Comparison of ENCODE assay signal across 11 mouse cellular contexts in genomic region chr9:50721061-50721460, GRCm38 (mm10). TPM values are rescaled to one million over a fixed set of nuclear protein-coding genes. Genes with fewer than 3 reads are reported as not detected.
DNase-seq lines count a peak whose midpoint lies in the region; ATAC-seq and TF ChIP-seq lines count a peak whose summit lies in the region.
"Had no signal": no experiment of that assay in that cellular context is flagged by ENCODE, and none has a peak within 500 bp of the region (broad histone marks: within the 10 kb centered on the region; RNA-seq: fewer than 3 reads in every experiment).

No protein-coding gene starts in this region.

- peak overlapping the region; percentile 36; the same call in 1 of the 2 replicates for H3K4me2 ChIP-seq in kidney, embryonic 15.5 days

- H3K27me3 ChIP-seq in kidney, embryonic 15.5 days = no peaks in the 10 kb centered on the region
- H3K27me3 ChIP-seq in testis, adult 2 months (ENCODE audit: control insufficient read depth, insufficient read depth, low read length) = no peaks in the 10 kb centered on the region

- TF ChIP-seq POLR2A in testis, adult 2 months (IDR thresholded peaks at IDR 0.05; ENCODE audit: control insufficient read depth, low read depth, low read length) = no peak

- H3K4me3 ChIP-seq in kidney, embryonic 15.5 days (replicated peaks) = no peak overlapping the region
- H3K4me3 ChIP-seq in testis, adult 2 months (ENCODE audit: control insufficient read depth, low read depth, low read length) = no peak overlapping the region
- H3K4me3 ChIP-seq: erythroblast, embryonic 14.5 days had no signal

- H3K9me3 ChIP-seq in kidney, embryonic 15.5 days (replicated peaks) = no peaks in the 10 kb centered on the region

- no peak for TF ChIP-seq CTCF in testis, adult 2 months (IDR thresholded peaks at IDR 0.05; ENCODE audit: control insufficient read depth, insufficient read depth, insufficient replicate concordance, low read depth, low read length)

- 0 out of 2 replicates have a peak, but pooled peaks have one; percentile 22 for ATAC-seq in kidney, embryonic 15.5 days (replicated peaks; ENCODE audit: low FRiP score)

- no peak overlapping the region for H3K9ac ChIP-seq in kidney, embryonic 15.5 days
- H3K9ac ChIP-seq: liver, embryonic 14.5 days had no signal

- WGBS in kidney, embryonic 15.5 days = 12% methylated on average over 12 of the region's 12 CpGs

- H3K4me1 ChIP-seq in kidney, embryonic 15.5 days = peaks cover 13% of the 10 kb centered on the region
- H3K4me1 ChIP-seq in testis, adult 2 months (ENCODE audit: control insufficient read depth, insufficient read depth, low read length) = peaks cover 2% of the 10 kb centered on the region

- H3K27ac ChIP-seq in kidney, embryonic 15.5 days = no peak overlapping the region
- H3K27ac ChIP-seq in testis, adult 2 months (ENCODE audit: control insufficient read depth, insufficient read depth, low read depth, low read length) = peak overlapping the region; percentile 60; the same call in 1 of the 2 replicates
- H3K27ac ChIP-seq: liver, embryonic 14.5 days had no signal

- H3K36me3 ChIP-seq in kidney, embryonic 15.5 days = no peaks in the 10 kb centered on the region
- no peaks in the 10 kb centered on the region for H3K36me3 ChIP-seq in testis, adult 2 months (ENCODE audit: control insufficient read depth, insufficient read depth, low read length)

- peak; percentile 39 for DNase-seq in embryo, embryonic 11 days
- no peak for DNase-seq in embryo, embryonic 9.5 days (ENCODE audit: extremely low spot score)
- no peak for DNase-seq in kidney, adult 8-10 months
- no peak for DNase-seq in testis, postnatal 14 days (ENCODE audit: low spot score)
- no peak for DNase-seq in frontal cortex, postnatal 25 days (ENCODE audit: low spot score in 2 of 2)
- no peak for DNase-seq in thymus, postnatal 36 days
- DNase-seq: cerebellum, adult 8-10 months had no signal

RNA-seq across cellular contexts. Expression of gene Dixdc1, which starts 18.3 kb away (rescaled TPM):
- 8.3 and 8.5 TPM in 2 replicates for polyA plus RNA-seq in kidney, embryonic 15.5 days (2015; fragmentation: Nextera tagmentation; extraction: Ambion mirVana)
- 14.1 and 15.0 TPM in 2 replicates for polyA plus RNA-seq in testis, adult 2 months (2012; rRNA removed)
- polyA plus RNA-seq: erythroblast, embryonic 14.5 days had no signal

RNA-seq across cellular contexts. Expression of gene 2310030G06Rik, which starts 25.3 kb away (rescaled TPM):
- 8.9 and 9.2 TPM in 2 replicates for polyA plus RNA-seq in kidney, embryonic 15.5 days (2015; fragmentation: Nextera tagmentation; extraction: Ambion mirVana)
- 1.6 and 2.1 TPM in 2 replicates for polyA plus RNA-seq in testis, adult 2 months (2012; rRNA removed)
- polyA plus RNA-seq: erythroblast, embryonic 14.5 days had no signal

RNA-seq across cellular contexts. Expression of gene Cryab, which starts 30.1 kb away (rescaled TPM):
- polyA plus RNA-seq in kidney, embryonic 15.5 days (2015; fragmentation: Nextera tagmentation; extraction: Ambion mirVana) = 53.1 and 59.0 TPM in 2 replicates
- 4.4 and 6.0 TPM in 2 replicates for polyA plus RNA-seq in testis, adult 2 months (2012; rRNA removed)
- polyA plus RNA-seq: erythroblast, embryonic 14.5 days had no signal

RNA-seq across cellular contexts. Expression of gene Hspb2, which starts 31.1 kb away (rescaled TPM):
- 8.1 and 10.5 TPM in 2 replicates for polyA plus RNA-seq in kidney, embryonic 15.5 days (2015; fragmentation: Nextera tagmentation; extraction: Ambion mirVana)
- polyA plus RNA-seq in testis, adult 2 months (2012; rRNA removed) = 2.3 and 3.6 TPM in 2 replicates
- polyA plus RNA-seq: erythroblast, embryonic 14.5 days had no signal

RNA-seq across cellular contexts. Expression of gene Fdxacb1, which starts 47.0 kb away (rescaled TPM):
- polyA plus RNA-seq in kidney, embryonic 15.5 days (2015; fragmentation: Nextera tagmentation; extraction: Ambion mirVana) = 10.9 and 11.7 TPM in 2 replicates
- 5.3 and 5.8 TPM in 2 replicates for polyA plus RNA-seq in testis, adult 2 months (2012; rRNA removed)
